Mouse (Mus musculus): ENCODE data around the gene Lypd4.
"Not testable (repeated sequence)": the region's sequence is repeated elsewhere in the genome, so short reads cannot be mapped to it uniquely, and the experiment has no call there.

The Lypd4 gene

GRCm38 (mm10) chr7:24902630-24903443 is 33.1 kb upstream of the Lypd4 start, which contains the start of gene Arhgef1:
Gene Arhgef1, plus strand, starts transcription at chr7:24902912.
- no peak for TF ChIP-seq POU5F1 (IDR thresholded peaks at IDR 0.05; ENCODE audit: borderline replicate concordance, low read length)
- TF ChIP-seq NANOG (IDR thresholded peaks at IDR 0.05; ENCODE audit: borderline replicate concordance, low read length): no peak
- no peak for TF ChIP-seq CTCF (conservative IDR thresholded peaks at IDR 0.05; ENCODE audit: low read length)
- Histone ChIP-seq H3K36me3 (ENCODE audit: insufficient read depth, low read length) (peaks cover 2% of the 10 kb centered on the region), H3K4me3 (replicated peaks; ENCODE audit: low read length) (peak within 1 kb of the TSS; percentile 88), H3K9me3 (ENCODE audit: low read length) (no peaks in the 10 kb centered on the region), H3K27me3 (ENCODE audit: insufficient read depth, low read length) (no peaks in the 10 kb centered on the region), H3K4me1 (replicated peaks; ENCODE audit: low read depth, low read length) (peaks cover 83% of the 10 kb centered on the region)

- H3K4me3 ChIP-seq (replicated peaks; ENCODE audit: low read length): peak overlapping the region; percentile 88
- H3K9me3 ChIP-seq (ENCODE audit: low read length): no peaks in the 10 kb centered on the region
- TF ChIP-seq POU5F1 (IDR thresholded peaks at IDR 0.05; ENCODE audit: borderline replicate concordance, low read length) (no peak), CTCF (conservative IDR thresholded peaks at IDR 0.05; ENCODE audit: low read length) (no peak)
- no peaks in the 10 kb centered on the region for H3K36me3 ChIP-seq (ENCODE audit: insufficient read depth, low read length)
- H3K4me1 ChIP-seq (replicated peaks; ENCODE audit: low read depth, low read length): peaks cover 83% of the 10 kb centered on the region
- H3K27me3 ChIP-seq (ENCODE audit: insufficient read depth, low read length): no peaks in the 10 kb centered on the region
These were observed 32.5 kb upstream of the Lypd4 start for GRCm38 (mm10) chr7:24902264-24902629.

- Histone ChIP-seq H3K27me3 (ENCODE audit: insufficient read depth, low read length) (no peaks in the 10 kb centered on the region), H3K4me1 (replicated peaks; ENCODE audit: low read depth, low read length) (peaks cover 83% of the 10 kb centered on the region), H3K36me3 (ENCODE audit: insufficient read depth, low read length) (no peaks in the 10 kb centered on the region), H3K4me3 (replicated peaks; ENCODE audit: low read length) (peak overlapping the region; percentile 88; the same call in 1 of the 2 replicates), H3K9me3 (ENCODE audit: low read length) (no peaks in the 10 kb centered on the region)
- TF ChIP-seq NANOG (IDR thresholded peaks at IDR 0.05; ENCODE audit: borderline replicate concordance, low read length): no peak
- no peak for TF ChIP-seq CTCF (conservative IDR thresholded peaks at IDR 0.05; ENCODE audit: low read length)
- no peak for TF ChIP-seq POU5F1 (IDR thresholded peaks at IDR 0.05; ENCODE audit: borderline replicate concordance, low read length)
These were observed 32.1 kb upstream of the Lypd4 start for GRCm38 (mm10) chr7:24901842-24902241.

GRCm38 (mm10) chr7:24901114-24901513 is 31.4 kb upstream of the Lypd4 start:
- no peak for TF ChIP-seq NANOG (IDR thresholded peaks at IDR 0.05; ENCODE audit: borderline replicate concordance, low read length)
- no peak for TF ChIP-seq CTCF (conservative IDR thresholded peaks at IDR 0.05; ENCODE audit: low read length)
- no peak for TF ChIP-seq POU5F1 (IDR thresholded peaks at IDR 0.05; ENCODE audit: borderline replicate concordance, low read length)
- H3K4me1 ChIP-seq (replicated peaks; ENCODE audit: low read depth, low read length): peaks cover 78% of the 10 kb centered on the region
- H3K27me3 ChIP-seq (ENCODE audit: insufficient read depth, low read length): no peaks in the 10 kb centered on the region
- H3K9me3 ChIP-seq (ENCODE audit: low read length): no peaks in the 10 kb centered on the region
- H3K4me3 ChIP-seq (replicated peaks; ENCODE audit: low read length): no peak overlapping the region
- H3K36me3 ChIP-seq (ENCODE audit: insufficient read depth, low read length): no peaks in the 10 kb centered on the region

- Histone ChIP-seq H3K4me3 (replicated peaks; ENCODE audit: low read length) (no peak overlapping the region), H3K36me3 (ENCODE audit: insufficient read depth, low read length) (no peaks in the 10 kb centered on the region), H3K4me1 (replicated peaks; ENCODE audit: low read depth, low read length) (peaks cover 56% of the 10 kb centered on the region), H3K27me3 (ENCODE audit: insufficient read depth, low read length) (no peaks in the 10 kb centered on the region), H3K9me3 (ENCODE audit: low read length) (no peaks in the 10 kb centered on the region)
- TF ChIP-seq NANOG (IDR thresholded peaks at IDR 0.05; ENCODE audit: borderline replicate concordance, low read length): no peak
- TF ChIP-seq CTCF (conservative IDR thresholded peaks at IDR 0.05; ENCODE audit: low read length): no peak
- no peak for TF ChIP-seq POU5F1 (IDR thresholded peaks at IDR 0.05; ENCODE audit: borderline replicate concordance, low read length)
These were observed 28.2 kb upstream of the Lypd4 start for GRCm38 (mm10) chr7:24897959-24898358.

GRCm38 (mm10) chr7:24897224-24897623 is 27.5 kb upstream of the Lypd4 start, which contains the start of gene Cd79a:
Gene Cd79a, plus strand, starts transcription at chr7:24897381.
- Histone ChIP-seq H3K4me3 (replicated peaks; ENCODE audit: low read length) (peak within 1 kb of the TSS; percentile 50), H3K27me3 (ENCODE audit: insufficient read depth, low read length) (no peaks in the 10 kb centered on the region), H3K9me3 (ENCODE audit: low read length) (no peaks in the 10 kb centered on the region), H3K36me3 (ENCODE audit: insufficient read depth, low read length) (no peaks in the 10 kb centered on the region), H3K4me1 (replicated peaks; ENCODE audit: low read depth, low read length) (peaks cover 59% of the 10 kb centered on the region)
- TF ChIP-seq POU5F1 (IDR thresholded peaks at IDR 0.05; ENCODE audit: borderline replicate concordance, low read length) (no peak), NANOG (IDR thresholded peaks at IDR 0.05; ENCODE audit: borderline replicate concordance, low read length) (no peak), CTCF (conservative IDR thresholded peaks at IDR 0.05; ENCODE audit: low read length) (no peak)

GRCm38 (mm10) chr7:24896269-24896668 is 26.5 kb upstream of the Lypd4 start:
- TF ChIP-seq POU5F1 (IDR thresholded peaks at IDR 0.05; ENCODE audit: borderline replicate concordance, low read length) (no peak), CTCF (conservative IDR thresholded peaks at IDR 0.05; ENCODE audit: low read length) (no peak), NANOG (IDR thresholded peaks at IDR 0.05; ENCODE audit: borderline replicate concordance, low read length) (no peak)

GRCm38 (mm10) chr7:24895749-24896148 is 26.0 kb upstream of the Lypd4 start:
- not testable (repeated sequence) for H3K9me3 ChIP-seq (ENCODE audit: low read length); H3K36me3 ChIP-seq (ENCODE audit: insufficient read depth, low read length); H3K4me3 ChIP-seq (replicated peaks; ENCODE audit: low read length); H3K27me3 ChIP-seq (ENCODE audit: insufficient read depth, low read length)
- H3K4me1 ChIP-seq (replicated peaks; ENCODE audit: low read depth, low read length): peaks cover 62% of the 10 kb centered on the region

More at GRCm38 (mm10) chr7:24896269-24896668, 26.5 kb upstream of the Lypd4 start:
- Histone ChIP-seq H3K36me3 (ENCODE audit: insufficient read depth, low read length) (peaks cover 3% of the 10 kb centered on the region), H3K27me3 (ENCODE audit: insufficient read depth, low read length) (no peaks in the 10 kb centered on the region), H3K4me3 (replicated peaks; ENCODE audit: low read length) (no peak overlapping the region), H3K4me1 (replicated peaks; ENCODE audit: low read depth, low read length) (peaks cover 61% of the 10 kb centered on the region), H3K9me3 (ENCODE audit: low read length) (no peaks in the 10 kb centered on the region)

- peaks cover 63% of the 10 kb centered on the region for H3K4me1 ChIP-seq (replicated peaks; ENCODE audit: low read depth, low read length)
- no peaks in the 10 kb centered on the region for H3K27me3 ChIP-seq (ENCODE audit: insufficient read depth, low read length)
- TF ChIP-seq POU5F1 (IDR thresholded peaks at IDR 0.05; ENCODE audit: borderline replicate concordance, low read length) (no peak), NANOG (IDR thresholded peaks at IDR 0.05; ENCODE audit: borderline replicate concordance, low read length) (no peak), CTCF (conservative IDR thresholded peaks at IDR 0.05; ENCODE audit: low read length) (no peak)
- H3K9me3 ChIP-seq (ENCODE audit: low read length): no peaks in the 10 kb centered on the region
- no peak overlapping the region for H3K4me3 ChIP-seq (replicated peaks; ENCODE audit: low read length)
- H3K36me3 ChIP-seq (ENCODE audit: insufficient read depth, low read length): peaks cover 44% of the 10 kb centered on the region
These were observed 22.4 kb upstream of the Lypd4 start for GRCm38 (mm10) chr7:24892125-24892583.

All from E14TG2a.4 (cell line).